Mouse (Mus musculus): ENCODE results near the gene Ptpa. TPM values are rescaled to one million over a fixed set of nuclear protein-coding genes. Genes with fewer than 3 reads are reported as not detected.
"Not testable (repeated sequence)": the region's sequence is repeated elsewhere in the genome, so short reads cannot be mapped to it uniquely, and the experiment has no call there.

The Ptpa gene
- polyA plus RNA-seq, 2 experiments from 2014 or later, result 37.8 to 86.7 TPM

GRCm38 (mm10) chr2:30402843-30403242 is 13.0 kb upstream of the Ptpa start:
- no peak for ATAC-seq

DNA sequence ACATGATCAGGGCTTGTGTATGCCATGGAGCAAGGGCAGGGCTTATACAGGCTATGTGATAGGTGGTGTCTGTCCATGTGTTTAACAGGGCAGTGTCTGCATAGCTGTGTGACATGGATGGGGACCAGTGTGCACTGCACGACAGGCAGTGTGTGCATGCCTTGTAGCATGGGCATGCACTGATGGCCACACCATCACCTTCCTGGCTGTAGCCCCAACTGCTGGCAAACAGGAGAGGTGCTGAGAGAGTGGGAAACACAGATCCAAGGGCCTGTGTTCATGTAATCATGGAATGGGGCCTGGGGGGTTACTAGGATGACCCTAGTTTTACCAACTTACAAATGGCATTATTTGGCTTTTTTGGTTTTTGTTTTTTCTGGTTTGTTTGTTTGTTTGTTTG is 12.0 kb upstream of the Ptpa start:
- no peak for ATAC-seq

DNA sequence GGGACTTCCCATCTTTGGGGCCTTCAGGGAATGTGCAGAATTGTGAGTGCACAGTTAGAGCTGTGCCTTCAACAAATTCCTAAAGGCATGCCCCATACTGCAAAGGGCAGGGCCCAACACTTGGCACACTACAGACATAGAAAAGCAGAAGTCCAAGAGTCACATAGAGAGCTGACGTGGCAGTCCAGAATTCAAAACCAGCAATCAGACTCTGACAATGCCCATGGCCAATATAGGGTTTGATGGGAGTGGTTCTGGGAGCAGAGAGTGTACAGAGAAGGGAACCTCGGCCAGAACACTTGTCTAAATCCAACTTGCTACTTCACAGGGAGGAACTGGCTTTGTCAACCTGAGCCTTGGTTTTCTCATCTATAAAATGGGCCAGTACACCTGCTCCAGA is 8.6 kb upstream of the Ptpa start:
- ATAC-seq, result no peak

DNA sequence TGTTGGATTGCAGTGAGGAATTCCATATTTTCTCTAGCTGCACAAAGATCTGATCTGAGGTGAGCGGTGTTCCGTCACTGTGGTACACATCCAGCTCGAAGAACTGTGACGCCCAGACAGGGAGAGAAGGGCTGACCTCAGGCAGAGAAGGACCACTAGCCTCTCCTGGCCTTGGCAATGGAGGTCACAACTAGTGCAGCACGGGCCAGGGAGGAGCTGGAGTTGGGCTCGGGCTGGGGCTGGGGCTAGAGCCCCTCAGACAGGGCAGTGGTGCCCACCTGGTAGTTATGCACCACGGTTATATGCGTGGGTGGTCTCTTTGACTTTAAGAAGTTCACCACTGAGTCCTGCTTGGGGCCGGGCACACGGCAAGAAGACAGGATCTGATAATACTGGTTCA is 8.1 kb upstream of the Ptpa start:
- ATAC-seq, result no peak

GRCm38 (mm10) chr2:30408452-30409100 is 7.3 kb upstream of the Ptpa start:
- no peak for ATAC-seq

DNA sequence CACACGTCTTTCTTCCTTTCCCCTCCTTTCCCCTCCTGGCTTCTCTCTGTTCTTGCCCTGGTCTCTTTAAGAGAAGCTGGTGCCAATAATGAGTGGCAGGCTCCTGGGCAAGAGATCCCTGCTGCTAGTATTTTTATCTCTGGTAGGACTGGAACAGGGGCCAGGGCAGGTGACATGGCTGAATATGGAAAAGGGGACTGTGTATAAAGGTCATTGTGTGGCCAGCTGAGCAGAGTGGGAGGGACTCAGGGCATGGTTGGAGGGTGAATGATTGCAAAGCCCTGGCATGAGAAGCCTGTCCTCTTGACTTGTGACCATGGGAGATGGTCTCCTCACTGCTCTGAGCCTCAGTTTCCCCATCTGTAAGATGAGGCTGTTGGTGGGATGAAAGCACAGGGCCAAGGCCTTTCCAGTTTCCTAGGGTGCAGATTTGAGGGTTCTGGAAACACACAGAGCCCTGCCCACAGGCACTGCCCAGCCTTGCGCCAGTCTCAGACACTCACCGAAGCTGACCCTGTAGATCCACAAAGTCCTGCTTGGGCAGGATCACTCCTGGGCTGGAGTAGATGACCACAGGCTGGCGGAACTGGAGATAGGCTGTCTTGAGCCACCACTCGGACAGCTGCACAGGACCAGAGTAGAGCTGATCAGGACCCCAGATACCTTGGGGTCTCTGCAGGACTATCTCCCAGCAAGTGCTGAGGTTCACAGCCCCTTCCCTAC is 6.2 kb upstream of the Ptpa start:
- no peak for ATAC-seq

DNA sequence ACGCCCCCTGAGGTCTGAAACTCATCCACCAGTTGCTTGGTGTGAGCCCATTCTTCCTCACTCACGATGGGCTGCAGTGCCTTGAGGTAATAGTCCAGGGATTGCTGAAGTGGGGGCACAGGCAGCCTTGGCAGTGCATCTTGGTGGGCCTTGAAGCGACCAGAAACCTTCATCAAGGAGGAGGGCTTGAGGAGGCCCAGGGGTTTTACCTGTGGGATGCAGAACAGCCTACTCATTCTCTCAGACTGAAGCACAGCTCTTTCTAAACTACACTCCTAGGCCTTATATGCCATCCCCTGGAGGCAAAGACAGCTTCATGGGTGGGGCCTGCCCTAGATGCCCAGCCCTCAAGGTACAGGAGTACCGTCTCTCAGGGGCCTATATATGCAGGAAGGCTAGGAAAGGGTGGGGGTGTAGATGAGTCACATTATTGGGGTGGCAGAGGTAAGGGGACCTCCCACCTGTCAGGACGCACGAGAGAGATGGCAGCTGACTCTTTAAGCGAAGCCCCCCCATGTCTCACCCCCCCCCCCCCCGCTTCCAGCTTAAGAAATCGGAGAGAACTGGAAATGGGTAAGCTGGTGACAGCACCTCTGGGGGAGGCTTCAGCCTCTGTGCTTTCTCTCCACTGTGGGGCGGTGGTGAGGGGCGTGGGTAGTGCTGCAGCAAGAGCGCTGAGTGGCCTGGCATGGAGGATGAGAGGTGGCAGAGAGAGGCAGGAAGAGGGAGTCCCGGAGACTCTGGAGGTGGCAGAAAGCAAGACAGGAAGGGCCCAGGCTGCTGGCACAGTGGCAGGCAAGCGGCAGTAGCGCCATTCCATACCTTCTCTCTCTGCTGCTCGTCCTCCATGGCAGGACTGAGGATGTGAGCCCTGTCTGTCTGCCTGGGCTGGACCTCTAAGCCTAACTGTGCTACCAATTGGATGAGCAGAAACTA is 2.5 kb upstream of the Ptpa start:
- no peak for ATAC-seq

- no peak for ATAC-seq
Measured at GRCm38 (mm10) chr2:30414101-30414500, 1.7 kb upstream of the Ptpa start.

- ATAC-seq, result no peak
Measured at GRCm38 (mm10) chr2:30414681-30415080, 1.2 kb upstream of the Ptpa start.

DNA sequence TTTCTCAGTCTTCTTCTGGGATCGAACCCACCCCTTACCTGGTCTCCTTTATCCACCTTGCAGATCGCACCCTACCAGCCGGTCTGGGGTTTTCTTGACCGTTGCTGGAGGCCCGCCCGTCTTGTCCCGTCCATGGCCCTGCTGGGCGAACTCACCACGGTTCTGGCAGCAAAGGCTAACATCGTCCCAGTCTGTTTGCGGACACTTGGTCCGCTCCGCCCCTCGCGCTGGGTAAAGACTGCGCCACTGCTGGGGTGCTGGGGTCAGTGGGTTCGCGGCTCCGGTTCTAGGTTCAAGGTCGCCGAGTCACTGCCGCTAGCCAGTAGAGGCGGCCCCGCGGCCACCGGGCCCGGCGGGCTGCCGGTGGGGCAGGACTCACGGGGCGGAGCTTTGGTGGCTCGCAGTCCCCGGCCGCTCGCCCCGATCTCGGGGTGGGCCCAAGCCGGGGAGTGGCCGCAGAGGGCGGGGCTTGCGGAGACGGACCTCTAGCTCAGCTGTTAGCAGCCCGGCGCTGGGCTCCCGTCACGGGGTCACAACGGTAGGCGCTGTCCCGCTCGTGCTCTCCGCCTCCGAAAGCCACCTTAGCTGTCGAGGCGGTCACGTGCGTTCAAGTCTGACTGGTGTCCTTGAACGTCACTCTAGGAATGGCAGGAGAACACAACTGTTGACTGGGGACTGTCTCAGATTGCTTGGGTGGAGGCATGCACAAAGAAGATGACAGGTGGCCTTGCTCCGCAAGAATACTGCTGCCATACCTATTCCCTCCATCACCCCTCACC is 493 bp upstream of the Ptpa start, which contains the start of gene Crat:
Gene Crat, minus strand, starts transcription at position 657 of the 779 bp plus-strand sequence.
- ATAC-seq, result peak; percentile 81

DNA sequence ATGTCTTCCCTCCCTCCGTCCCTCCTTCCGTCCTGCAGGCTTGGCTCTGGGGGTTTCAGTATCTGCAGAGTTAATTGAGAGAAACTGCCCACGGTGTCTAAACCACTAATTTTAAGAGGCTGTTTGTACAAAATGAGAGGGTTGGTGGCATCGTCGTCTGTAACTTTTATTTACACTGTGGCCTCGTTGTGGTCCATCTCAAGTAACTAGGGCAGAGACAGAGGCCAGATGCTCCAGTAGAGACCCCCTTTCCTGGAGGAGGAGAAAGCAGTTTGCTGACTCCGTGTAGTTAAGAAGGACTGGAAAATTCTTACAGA is 768 bp downstream of the Ptpa start:
- no peak for ATAC-seq

GRCm38 (mm10) chr2:30417154-30417553 is 1.3 kb downstream of the Ptpa start:
- not testable (repeated sequence) for ATAC-seq

DNA sequence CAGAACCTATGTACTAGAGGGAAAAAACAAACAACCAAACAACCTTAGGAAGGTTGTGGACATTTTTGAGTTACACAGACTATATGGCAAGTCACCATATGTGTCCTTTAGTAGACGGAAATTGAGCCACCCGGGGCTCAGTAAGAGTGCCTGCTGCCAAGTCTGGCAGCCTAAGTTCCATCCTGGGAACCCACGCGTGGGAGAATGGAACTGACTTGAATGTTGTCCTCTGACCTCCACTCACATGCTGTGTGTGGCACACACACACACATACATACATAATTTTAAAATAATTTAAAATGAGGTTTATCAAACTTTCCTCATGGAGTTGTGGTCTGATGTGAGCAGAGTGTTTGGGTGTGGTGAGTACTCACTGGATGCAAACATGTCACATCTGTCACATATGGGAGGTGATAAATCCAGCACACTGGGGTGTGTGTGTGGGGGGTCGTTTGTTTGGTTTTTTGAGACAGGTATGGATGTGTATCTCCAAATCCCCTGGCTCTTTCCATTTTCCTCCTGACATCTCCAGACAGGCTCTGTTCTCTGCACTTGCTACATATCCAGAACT is 1.8 kb downstream of the Ptpa start:
- no peak for ATAC-seq

GRCm38 (mm10) chr2:30418259-30418658 is 2.4 kb downstream of the Ptpa start:
- no peak for ATAC-seq

DNA sequence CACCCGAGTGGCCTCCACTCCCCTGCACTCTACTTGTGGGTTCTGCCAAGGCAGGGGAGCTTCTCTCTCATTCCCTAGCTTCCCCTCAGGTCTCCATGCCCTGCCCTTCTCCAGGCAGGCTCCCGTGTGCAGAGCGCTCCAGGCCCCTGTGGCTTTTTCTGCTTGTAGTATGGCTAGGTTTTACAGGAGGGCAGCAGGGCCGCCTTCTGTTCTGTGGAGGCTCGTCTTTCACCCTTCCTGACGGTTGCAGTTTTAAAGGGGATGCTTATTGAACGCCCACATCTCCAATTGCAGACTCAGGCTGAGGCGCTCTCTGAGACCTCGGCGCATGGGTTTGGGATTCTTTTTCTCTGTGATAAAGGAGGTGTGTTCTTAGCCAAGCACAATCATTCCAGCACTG is 3.3 kb downstream of the Ptpa start:
- ATAC-seq, result no peak

GRCm38 (mm10) chr2:30421432-30421831 is 5.6 kb downstream of the Ptpa start:
- no peak for ATAC-seq

- no peak for ATAC-seq
Measured at GRCm38 (mm10) chr2:30429156-30429555, 13.3 kb downstream of the Ptpa start.

- ATAC-seq, result peak; percentile 92
Measured at GRCm38 (mm10) chr2:30435326-30436155, 19.7 kb downstream of the Ptpa start.

- ATAC-seq, result no peak
Measured at GRCm38 (mm10) chr2:30436156-30436545, 20.3 kb downstream of the Ptpa start.

- ATAC-seq, result no peak
Measured at GRCm38 (mm10) chr2:30436809-30437208, 21.0 kb downstream of the Ptpa start.

GRCm38 (mm10) chr2:30437791-30438190 is 22.0 kb downstream of the Ptpa start:
- no peak for ATAC-seq

Measured in CD4-positive, CD25-positive, alpha-beta regulatory T cell, adult 4 months (primary cell).